Mouse (Mus musculus) embryo, embryonic 11.5 days (tissue): ENCODE results near the gene Sppl3.

Experiments used
- DNase-seq: peaks from one replicate; pipeline ENCODE4 v3.0.0-alpha.2; 2012; ENCODE audit warnings: low read depth, low spot score

Sppl3 gene

DNA sequence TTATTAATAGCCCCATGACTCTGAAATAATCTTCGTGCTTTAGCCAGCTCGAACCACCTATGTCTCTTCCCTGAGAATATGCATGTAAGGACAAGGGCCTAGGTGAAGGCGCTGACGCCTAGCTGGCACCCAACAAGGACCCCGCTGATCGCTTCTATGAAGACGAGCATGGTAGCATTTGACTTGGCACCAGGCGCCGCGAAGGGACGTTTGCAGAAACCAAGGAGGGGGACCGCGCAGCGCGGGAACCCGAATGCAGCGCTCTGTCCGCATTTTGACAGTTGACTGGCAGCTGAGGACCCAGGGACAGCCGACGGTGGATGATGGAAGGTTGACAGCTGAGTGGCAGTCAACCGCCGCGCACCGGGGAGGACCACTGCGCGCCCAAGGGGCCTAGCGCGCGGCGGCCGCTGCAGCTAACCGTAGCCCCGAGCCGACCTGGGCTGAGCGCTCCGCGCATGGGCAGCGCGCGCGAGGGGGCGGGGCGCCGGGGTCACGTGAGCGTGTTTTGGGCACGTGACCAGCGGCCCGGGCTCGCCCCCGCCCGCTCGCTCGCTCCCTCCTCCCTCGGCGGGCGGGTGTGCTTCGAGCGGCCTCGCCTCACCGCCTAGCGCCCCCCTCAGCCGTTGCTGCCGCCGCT, at the start of gene Sppl3:
TSS of gene Sppl3 (plus strand) at position 561 of the 640 bp plus-strand sequence.
- DNase-seq, result peak; percentile 93

DNA sequence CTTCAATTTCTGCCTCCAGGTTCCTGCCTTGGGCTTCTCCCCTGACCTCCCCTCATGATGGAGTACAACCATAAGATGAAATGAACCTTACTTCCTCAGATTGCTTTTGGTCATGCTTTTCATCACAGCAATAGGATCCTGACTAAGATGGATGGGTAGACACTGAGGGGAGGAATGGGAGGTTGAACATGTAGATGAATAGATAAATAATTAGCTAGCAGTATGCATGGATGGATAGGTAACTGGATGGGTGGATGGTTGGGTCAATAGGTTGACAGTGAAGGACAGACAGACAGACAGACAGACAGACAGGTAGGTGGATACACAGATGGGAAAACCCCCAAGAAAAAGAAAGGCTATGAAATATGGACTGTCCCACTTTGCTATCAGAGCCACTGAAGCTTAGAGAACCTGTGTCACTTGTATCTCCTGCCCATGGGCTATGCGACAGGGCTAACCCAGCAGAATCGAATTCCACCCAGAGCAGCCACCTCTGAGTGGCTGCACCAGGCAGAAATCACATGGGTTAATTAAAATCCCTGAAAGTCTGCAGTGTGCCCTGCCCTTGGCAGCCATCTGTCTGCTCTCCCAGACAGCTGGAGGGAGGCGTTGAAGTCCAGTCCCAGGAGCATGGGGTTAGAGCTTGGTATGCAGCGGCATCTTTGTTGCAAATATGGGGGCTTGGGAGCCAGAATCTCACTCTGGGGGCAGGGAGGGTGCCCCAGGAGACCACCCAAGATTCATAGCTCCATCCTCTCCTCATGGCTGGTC, 49.2 kb upstream of the Sppl3 start:
- DNase-seq, result no peak

GRCm38 (mm10) chr5:114964315-114964966, 46.5 kb upstream of the Sppl3 start:
- no peak for DNase-seq

DNA sequence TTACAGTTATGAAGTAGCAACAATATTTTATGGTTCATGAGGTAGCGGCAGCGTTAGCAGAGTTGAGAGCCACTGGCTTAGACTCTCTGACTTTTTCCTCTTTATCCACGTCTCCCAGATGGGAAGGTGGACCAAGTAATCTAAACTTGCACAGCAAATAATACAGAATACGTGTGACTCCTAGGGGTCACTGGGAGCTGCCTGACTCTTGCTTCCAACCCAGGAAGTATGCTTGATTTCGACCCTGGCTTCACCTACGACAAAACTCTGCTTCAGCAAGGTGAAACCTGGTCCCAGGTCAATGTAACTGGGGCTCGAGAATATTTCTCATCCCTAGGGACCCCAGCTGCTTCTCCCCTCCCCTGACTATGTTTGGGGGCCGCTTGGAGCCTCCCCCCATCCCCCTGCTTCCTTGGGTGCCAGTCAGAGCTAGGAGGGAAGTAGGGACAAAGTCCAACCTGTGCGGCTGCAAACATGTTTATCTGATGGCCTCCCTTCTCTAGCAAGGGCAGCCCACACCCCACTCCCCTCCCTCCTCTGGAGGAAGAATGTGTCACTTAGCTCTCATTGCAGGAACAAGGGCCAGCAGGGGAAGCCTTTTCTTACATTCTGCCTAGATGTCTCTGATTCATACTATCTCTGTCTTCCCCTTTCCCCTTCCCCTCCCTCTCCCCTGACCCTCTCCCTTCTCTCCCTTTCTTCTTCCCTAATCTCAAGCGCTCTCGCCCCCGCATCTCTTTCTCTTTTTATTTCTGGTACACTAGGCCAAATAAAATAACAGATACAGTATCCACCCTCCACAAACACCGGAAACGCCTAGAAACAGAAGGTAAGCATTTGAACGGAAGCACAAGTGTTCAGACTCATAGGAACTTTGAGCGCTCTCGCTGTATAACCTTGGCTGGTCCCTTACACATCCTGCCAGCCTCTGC, 45.7 kb upstream of the Sppl3 start:
- DNase-seq, result no peak

GRCm38 (mm10) chr5:114967523-114968268, 43.2 kb upstream of the Sppl3 start:
- DNase-seq, result no peak

DNA sequence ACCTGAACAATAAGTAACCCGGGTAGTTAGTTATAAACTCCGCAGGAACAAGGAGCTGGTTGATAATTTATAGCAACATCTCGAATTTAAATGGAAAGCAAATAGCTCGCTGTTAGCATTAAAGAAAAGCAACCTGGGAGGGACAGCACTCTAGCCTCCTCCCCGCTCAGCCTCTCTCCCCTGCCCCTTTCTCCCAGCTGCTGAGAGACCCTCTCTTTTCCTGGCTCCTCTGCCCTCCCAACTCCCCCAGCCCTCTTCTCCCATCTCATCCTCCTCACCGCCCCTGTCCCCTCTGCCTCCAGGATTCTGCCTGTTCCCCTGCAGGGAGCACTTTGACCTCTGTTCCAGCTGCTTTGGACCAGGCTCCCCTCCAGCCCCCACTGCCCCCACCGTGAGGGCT, 42.3 kb upstream of the Sppl3 start:
- DNase-seq, result no peak

- DNase-seq, result no peak
Observed at GRCm38 (mm10) chr5:114969064-114969463, 41.9 kb upstream of the Sppl3 start.

GRCm38 (mm10) chr5:114969609-114970215, 41.2 kb upstream of the Sppl3 start:
- no peak for DNase-seq

DNA sequence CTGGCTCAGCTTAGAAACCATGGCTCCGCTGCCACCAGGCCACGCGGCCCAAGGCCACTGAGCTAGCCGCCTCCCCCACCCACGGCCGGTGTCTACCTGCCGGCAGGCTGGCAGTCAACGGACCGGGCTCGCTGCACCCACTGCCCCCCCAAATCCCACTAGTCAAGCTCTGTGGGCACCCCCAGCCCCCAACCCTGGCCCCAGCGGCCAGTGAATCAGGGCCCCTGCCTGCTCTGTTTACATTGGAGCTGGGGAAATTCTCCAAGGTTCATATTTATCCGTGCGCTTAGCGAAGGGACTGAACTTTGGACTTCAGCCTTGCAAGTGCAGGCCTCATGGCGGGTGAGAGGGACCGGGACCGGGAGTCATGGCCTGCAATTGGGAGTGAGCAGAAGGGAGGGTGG, 40.1 kb upstream of the Sppl3 start, which contains the start of gene Hnf1a:
TSS of gene Hnf1a (minus strand) at position 271 of the 404 bp plus-strand sequence.
- no peak for DNase-seq

- no peak for DNase-seq
Observed at GRCm38 (mm10) chr5:114972201-114972600, 38.7 kb upstream of the Sppl3 start.

- no peak for DNase-seq
Observed at GRCm38 (mm10) chr5:114973131-114973530, 37.8 kb upstream of the Sppl3 start.

- no peak for DNase-seq
Observed at GRCm38 (mm10) chr5:114976935-114977334, 34.0 kb upstream of the Sppl3 start.

DNA sequence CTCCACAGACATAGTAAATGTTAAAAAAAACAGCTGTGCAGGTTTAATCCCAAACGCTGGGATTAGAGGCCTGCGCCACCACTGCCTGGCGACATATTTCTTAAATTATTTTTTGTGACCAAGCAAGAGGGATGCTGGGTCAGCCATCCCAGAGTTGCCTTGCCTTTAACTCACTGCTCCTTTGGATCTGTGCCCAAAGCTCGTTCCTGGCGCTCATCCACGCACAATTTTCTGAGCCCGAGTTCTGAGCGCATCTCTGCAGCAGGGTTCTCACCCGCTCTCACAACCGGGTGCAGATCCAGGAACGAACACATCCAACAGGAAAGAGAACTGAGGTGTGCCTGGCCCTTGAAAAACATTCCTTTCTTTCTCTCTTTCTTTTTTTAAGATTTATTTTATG, 32.5 kb upstream of the Sppl3 start:
- DNase-seq, result no peak

- peak; percentile 27 for DNase-seq
Observed at GRCm38 (mm10) chr5:114978888-114979249, 32.1 kb upstream of the Sppl3 start.

DNA sequence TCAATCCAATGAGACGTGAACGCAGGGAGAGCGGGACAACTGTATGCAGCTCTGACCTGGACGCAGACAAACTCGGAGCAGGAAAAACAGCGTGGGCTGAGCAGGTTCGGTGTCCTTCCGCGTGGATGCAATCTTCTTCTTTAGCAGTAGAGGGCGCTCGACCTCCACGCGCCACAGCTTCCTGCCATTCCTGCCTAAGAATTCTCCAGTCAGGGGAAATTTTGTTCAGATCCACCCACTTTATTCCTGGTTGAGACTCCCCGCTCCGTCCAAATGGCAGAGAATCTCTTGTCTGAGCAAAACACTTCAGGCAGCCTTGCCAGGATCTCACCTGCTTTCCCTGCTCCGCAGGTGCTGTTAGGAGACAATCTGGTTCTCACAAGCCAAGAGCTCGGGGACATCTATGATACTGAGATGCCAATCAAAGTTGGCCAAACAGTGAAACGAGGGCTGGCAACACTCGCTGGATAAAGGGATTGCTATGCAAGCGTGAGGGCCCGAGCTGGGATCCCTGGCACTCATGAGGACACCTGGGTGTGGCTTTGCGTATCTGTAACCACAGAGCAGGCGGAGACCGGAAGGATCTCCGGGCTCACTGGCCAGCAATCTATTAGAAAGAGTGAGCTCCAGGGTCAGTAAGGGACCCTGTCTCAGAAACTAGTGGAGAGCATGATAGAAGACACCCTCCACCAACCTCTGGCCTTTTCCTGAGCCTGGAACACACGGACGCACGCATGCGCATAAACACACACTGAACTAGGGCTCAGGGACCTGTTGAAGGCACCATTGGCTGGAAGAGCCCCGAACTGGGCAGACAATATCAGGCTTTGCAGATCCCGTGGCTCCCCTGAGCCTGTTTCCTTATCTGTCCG, 31.5 kb upstream of the Sppl3 start:
- peak; percentile 53 for DNase-seq

- DNase-seq, result no peak
Observed at GRCm38 (mm10) chr5:114980122-114980748, 30.7 kb upstream of the Sppl3 start.

GRCm38 (mm10) chr5:114982001-114982400, 28.9 kb upstream of the Sppl3 start:
- no peak for DNase-seq

DNA sequence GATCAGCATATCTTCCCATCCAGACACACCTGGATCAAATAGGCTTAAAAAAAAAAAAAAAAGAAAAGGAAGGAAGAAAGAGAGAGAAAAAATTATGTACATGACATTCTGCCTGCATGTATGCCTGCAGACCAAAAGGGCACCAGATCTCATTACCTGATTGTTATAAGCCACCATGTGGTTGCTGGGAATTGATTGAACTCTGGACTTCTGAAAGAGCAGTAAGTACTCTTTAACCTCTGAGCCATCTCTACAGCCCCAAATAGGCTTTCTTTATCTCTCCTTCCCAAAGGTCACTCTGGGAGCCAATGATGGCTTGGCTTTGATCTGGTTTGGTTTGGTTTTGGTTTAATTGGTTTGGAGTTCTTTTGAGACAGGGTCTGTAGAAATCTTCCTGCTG, 25.9 kb upstream of the Sppl3 start:
- DNase-seq, result no peak

GRCm38 (mm10) chr5:114996447-114996846, 14.5 kb upstream of the Sppl3 start:
- no peak for DNase-seq
